Mouse (Mus musculus): Measurements from ENCODE around the gene Cacnb4. TPM values are rescaled to one million over a fixed set of nuclear protein-coding genes. Genes with fewer than 3 reads are reported as not detected.
A peak's percentile ranks its signal among the peaks of the same experiment; 100 is the strongest.

Gene Cacnb4
- 100 to 1,000 TPM; 143 to 154 TPM for total RNA-seq (2021)
- long read RNA-seq, experiment 1, full-length matches to known transcripts: 7 of 48 reads
- long read RNA-seq, experiment 1, partial matches to known transcripts: 8 of 48 reads
- long read RNA-seq, experiment 1, other reads (novel, unspliced or antisense): 33 of 48 reads
- long read RNA-seq, experiment 2, full-length matches to known transcripts: 3 of 30 reads
- long read RNA-seq, experiment 2, partial matches to known transcripts: 5 of 30 reads
- long read RNA-seq, experiment 2, other reads (novel, unspliced or antisense): 22 of 30 reads

DNA sequence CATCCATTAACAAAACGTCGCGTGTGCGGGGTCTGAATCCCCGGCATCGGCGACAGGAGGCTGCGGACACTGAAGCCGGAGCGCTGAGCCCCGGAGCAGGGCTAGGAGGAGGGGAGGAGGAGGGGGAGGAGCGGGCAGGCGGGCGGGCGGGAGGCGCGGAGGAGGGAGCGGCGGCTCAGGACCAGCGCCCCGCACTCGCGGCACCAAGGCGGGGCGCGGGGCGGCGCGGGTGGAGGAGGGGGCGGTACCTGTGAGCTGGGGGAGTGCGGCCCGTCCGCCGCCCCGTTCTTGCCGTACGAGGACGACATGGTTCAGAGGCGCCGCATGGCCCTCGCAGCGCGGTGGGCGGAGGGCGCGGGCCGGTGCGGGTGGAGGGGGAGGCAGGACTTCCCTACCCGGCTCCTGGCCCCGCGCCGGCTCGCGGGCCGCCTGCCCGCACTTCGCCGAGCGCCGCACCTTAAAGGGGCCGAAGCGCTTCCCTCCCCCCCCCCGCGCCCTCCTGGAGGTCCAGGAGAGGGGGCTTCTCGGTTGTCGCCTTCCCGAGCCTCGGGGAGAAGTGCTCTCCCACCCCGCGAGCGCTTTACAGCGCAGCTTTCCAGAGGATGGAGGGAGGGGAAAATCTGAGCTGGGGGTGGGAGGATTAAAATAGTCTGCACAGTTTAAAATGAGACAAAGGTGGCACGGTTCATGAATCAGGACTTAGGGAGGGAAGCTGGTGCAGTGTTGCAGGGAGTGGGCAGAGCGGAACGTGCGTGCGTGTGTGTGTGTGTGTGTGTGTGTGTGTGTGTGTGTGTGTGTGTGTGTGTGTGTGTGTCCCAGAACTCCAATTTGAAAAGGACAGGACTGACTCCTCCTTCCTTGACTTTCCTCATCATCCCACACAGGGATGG lies at the start of gene Cacnb4:
Gene Cacnb4, minus strand, starts transcription at position 809 of the 890 bp plus-strand sequence.
- intact Hi-C loops (cut with DNase I): loop anchor here (5.0 kb wide), 1 partner anchor 36 kb away; no protein-coding TSS in a partner anchor
- peak; percentile 61 to 76 for DNase-seq (ENCODE audit: low spot score in 2 of 2)

DNA sequence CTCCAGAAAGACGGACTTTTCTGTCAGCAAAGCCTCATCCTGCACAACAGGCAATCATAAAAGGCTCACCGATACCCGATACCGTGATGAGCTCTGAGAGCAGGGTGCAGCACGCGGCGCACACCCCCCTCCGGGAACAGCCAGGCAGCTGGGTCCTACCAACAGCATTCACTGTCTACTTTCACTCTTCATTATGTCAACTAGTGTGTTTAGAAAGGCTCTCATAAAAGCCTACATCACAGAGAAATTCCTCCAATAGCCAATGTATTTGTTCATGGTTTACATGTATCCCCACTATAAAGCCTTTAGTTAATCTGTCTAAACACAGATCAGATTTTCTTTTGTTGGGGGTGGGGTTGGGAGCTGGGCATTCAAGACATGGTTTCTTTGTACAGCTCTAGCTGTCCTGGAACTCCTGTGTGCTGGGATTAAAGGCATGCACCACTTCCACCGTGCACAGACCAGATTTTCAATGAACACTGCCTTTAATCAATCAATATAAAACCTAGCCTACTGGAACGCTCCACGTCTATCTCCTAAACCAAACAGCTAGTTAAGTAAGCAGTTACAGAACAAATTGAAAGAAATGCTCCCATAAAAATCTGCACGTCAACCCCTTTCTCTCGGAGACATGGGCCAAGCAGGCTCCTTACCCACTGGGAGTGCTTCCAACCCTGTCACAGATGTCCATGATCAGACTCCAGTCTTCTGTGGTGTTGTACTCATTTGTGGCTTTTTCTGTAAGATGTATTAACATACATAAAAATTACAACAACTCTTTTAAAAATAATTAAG lies 43.8 kb upstream of the Cacnb4 start:
- intact Hi-C loops (cut with DNase I): no loop called here
- DNase-seq (ENCODE audit: low spot score in 2 of 2): no peak

DNA sequence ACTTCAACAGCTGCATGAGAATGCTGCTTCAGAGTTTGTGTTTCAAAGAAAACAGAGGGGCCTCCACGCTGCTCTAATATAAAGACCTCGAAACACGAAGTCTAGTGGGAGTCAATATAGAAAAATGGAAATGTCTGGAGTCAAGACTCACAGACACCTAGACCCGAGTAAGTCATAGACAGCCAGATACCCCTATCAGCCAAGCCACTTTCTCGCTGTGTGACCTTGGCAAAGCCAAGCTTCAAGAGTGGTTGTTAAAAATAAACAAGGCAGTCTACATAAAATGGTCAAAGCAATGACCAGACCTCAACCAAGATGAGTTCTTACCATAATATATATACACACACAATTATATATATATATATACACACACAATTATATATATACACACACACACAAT lies 40.4 kb upstream of the Cacnb4 start:
- intact Hi-C loops (cut with DNase I): no loop called here
- DNase-seq (ENCODE audit: low spot score in 2 of 2): no peak

DNA sequence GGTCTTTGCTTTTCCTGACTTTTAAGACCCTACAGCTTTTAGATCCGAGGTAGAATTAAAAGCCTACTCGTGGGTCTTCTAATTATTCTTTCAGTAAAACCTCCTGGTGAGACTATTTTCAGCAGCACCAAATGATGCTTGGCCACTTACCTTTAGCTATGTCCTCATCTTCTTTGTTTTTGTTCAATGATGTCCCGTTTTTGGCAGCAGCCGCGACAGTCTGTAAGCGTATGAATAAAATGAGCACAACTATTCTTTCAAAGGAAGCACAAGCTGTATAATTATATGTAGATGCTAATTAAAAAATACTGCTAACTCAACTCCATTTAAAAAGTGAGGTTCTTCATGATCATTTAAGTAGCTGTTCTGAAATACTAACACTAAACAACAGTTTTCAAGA lies 38.9 kb upstream of the Cacnb4 start:
- DNase-seq (ENCODE audit: low spot score in 2 of 2): no peak
- intact Hi-C loops (cut with DNase I): no loop called here

DNA sequence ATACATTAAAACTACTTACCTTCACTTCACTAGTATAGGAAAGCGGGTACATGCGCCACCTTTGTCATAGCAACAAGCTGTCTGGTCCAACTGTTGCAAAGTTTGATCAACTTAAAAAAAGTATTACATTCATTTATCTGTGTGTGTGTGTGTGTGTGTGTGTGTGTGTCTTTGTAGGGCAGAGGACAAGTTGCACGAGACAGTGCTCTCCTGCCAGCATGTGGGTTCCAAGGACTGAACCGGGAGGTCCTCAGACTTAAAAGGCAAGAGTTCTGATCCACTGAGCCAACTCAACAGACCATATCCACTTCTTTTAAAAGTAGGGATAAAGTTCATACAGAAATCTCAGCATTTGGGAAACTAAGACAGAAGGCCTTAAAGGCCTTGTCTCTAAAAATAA lies 37.5 kb upstream of the Cacnb4 start:
- intact Hi-C loops (cut with DNase I): loop anchor here (5.0 kb wide), 1 partner anchor 37 kb away; the partner anchor contains the start of gene Cacnb4
- no peak for DNase-seq (ENCODE audit: low spot score in 2 of 2)

DNA sequence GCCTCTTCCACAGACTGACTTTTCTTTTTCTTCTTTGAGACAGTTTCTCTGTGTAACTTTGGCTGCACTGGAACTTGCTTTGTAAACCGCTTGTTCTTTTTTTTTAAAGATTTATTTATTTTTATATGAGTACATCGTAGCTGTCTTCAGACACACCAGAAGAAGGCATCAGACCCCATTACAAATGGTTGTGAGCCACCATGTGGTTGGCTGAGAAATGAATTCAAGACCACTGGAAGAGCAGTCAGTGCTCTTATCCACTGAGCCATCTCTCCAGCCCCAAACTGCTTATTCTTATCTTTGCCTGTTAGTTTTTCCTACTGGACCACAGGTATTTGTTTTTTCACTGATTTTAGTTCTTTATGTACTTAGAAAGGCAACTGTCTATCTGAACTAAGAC lies 34.2 kb upstream of the Cacnb4 start:
- no peak for DNase-seq (ENCODE audit: low spot score in 2 of 2)
- intact Hi-C loops (cut with DNase I): loop anchor here (5.0 kb wide), 1 partner anchor 34 kb away; the partner anchor contains the start of gene Cacnb4

DNA sequence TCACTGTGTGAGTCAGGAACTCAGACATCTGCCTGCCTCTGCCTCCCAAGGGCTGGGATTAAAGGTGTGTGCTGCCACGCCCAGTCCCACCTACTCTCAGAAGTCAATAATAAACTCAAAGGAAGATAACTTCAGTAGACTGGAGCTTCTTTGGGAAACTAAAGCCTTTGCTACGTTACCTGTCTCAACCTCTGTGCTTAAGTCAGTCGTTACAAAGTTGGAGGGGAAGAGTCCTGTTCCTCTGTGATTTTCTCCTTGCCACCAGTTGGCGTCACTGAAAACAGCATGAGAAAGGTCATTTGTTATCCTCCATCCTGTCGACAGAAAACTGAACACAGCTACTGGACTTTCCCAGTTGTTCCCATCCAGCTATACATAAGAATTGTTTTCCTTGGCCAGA lies 32.8 kb upstream of the Cacnb4 start:
- intact Hi-C loops (cut with DNase I): no loop called here
- DNase-seq (ENCODE audit: low spot score in 2 of 2): no peak

DNA sequence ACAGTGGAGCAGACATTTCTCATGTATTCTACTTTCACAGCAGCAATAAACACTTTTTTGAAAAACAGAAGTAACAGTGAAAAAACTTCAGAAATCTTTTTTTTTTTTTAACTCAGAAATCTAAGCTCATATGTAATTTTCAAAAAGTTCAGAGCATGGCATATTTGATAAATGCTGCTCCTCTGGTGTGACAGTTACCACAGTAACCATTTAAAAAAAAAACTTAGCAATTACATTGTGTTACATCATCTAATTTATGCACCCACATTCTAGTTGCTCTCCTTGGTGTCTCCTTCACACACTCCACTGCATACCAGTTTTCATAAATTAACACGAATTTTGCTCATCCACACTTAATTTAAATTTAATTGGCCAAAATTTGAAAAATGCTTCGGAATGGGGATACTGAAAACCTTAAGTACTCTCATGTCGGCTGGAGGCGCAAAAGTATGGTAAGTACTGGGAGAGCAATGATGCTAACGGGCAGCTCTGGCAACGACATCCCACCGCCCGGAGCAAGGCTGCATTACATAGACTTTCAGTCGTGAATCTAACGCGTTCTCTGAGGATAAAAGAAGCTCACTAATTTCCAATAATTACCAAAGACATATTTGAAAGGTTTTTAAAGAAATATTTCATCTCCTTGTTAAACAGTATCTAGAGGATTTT lies 24.9 kb upstream of the Cacnb4 start:
- DNase-seq (ENCODE audit: low spot score in 2 of 2): no peak
- intact Hi-C loops (cut with DNase I): no loop called here

DNA sequence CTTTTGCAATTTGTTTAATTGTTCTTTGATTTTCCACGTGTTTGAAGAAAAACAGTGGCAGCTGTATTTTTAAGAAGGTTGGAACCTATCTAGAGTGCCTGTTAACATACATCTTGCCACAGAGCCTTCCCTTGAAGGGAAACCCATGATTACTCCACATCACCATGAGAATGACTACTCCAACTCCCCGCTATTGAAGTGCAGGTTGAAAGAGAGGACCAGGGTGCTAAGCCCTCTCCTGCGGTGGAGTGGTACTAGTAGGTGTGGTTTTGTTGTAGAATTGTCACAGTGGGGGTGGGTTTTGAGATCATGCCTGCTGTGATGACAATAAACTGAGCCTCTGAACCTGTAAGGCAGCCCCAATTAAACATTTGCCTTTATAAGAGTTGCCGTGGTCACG lies 23.7 kb upstream of the Cacnb4 start:
- intact Hi-C loops (cut with DNase I): no loop called here
- no peak for DNase-seq (ENCODE audit: low spot score in 2 of 2)

DNA sequence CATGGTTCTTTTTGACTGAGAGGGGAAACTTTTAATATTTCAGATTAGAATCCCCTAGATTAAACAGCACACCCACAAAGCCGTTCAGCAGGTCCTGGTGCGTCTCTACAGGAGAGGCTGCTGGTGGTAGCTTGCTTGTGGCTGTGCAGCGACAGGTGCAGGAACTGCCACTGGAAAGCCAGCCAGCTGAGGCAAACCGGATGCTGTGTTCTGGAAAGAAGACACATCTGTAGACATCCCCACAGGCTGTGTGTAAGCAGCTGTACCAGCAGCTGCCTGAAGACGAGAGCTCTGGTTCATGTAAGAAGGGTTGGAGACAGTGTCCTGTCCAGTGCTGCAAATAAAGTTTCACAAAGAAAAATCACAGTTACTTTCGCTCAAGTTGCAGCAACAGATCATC lies 18.0 kb upstream of the Cacnb4 start:
- no peak for DNase-seq (ENCODE audit: low spot score in 2 of 2)
- intact Hi-C loops (cut with DNase I): no loop called here

DNA sequence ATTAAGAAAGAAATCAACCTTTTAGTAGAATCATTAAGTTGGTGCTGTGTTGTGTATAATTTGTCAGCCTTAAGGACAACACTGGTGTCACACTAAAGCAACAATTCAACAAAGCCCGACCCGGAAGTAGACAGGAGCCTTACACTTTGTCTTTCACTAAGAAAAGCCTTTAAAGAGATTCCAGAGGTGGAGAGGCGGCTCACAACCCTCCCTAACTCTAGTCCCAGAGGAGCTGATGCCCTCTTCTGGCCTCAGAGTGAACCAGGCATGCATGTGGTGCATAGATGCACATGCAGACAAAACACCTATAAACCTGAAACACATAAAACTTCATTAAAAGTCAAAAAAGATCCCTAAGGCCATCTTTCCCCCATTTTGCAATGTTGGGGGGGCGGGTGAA lies 15.1 kb upstream of the Cacnb4 start:
- intact Hi-C loops (cut with DNase I): no loop called here

DNA sequence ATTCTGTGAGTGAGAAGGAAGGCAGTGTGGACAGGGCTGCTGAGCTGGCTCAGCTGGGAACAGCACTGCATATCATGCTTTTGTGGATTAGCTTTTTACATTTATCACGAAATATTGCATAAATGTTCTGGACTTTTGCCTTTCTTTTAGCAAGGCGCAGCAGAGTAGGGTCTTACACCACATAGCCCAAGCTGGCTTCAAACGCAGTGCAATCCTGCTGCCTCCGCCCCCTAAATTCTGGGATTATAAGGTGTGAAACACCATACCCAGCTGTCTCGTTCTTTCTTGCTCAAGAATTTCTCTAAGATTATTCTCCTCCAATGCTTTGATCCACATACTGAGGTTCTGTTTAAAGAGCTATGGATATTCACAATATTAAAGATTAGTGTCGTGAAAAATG lies 10.0 kb upstream of the Cacnb4 start:
- intact Hi-C loops (cut with DNase I): no loop called here
- DNase-seq (ENCODE audit: low spot score in 2 of 2): no peak

More for the DNA sequence above, 15.1 kb upstream of the Cacnb4 start:
- DNase-seq (ENCODE audit: low spot score in 2 of 2): no peak

DNA sequence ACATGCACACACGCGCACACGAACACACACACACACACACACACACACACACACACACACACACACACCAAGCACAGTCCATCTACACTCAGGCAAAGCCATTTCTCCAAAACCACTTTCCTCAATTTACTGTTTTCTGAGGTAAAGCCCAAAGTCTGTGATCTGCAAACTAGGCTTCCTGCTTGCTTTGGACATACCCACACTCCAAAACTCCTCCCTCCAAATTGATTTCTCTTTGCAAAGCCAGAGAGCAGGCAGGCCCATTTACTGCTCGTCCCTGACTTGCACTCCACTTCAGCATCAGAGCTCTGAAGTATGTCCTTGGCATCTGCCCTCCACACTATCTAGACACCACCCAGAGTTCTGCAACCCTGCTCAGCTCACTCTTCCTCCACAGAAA lies 958 bp upstream of the Cacnb4 start:
- intact Hi-C loops (cut with DNase I): loop anchor here (5.0 kb wide), 1 partner anchor 35 kb away; no protein-coding TSS in a partner anchor

DNA sequence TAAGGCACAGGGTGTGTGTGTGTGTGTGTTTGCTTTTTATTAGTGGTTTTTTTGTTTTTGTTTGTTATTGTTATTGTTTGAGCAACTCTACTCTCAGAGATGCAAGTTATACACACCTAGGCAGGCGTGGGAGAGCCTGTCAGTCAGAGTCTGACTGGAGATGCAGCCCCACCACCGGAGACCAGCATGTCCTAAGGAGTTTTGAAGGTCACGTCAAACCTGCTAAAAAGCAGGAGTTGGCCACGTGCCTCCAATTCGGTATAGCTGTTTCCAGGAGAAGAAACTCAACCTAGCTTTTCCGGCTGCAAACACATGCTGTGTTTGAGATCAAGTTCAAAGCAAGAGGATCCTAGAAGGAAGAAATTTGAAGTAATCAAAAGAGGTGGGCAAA lies 277 bp upstream of the Cacnb4 start:
- DNase-seq (ENCODE audit: low spot score in 2 of 2): peak in 1 of 2 experiments; percentile 41
- intact Hi-C loops (cut with DNase I): loop anchor here (5.0 kb wide), 1 partner anchor 35 kb away; no protein-coding TSS in a partner anchor

More for the DNA sequence above, 958 bp upstream of the Cacnb4 start:
- DNase-seq (ENCODE audit: low spot score in 2 of 2): no peak

DNA sequence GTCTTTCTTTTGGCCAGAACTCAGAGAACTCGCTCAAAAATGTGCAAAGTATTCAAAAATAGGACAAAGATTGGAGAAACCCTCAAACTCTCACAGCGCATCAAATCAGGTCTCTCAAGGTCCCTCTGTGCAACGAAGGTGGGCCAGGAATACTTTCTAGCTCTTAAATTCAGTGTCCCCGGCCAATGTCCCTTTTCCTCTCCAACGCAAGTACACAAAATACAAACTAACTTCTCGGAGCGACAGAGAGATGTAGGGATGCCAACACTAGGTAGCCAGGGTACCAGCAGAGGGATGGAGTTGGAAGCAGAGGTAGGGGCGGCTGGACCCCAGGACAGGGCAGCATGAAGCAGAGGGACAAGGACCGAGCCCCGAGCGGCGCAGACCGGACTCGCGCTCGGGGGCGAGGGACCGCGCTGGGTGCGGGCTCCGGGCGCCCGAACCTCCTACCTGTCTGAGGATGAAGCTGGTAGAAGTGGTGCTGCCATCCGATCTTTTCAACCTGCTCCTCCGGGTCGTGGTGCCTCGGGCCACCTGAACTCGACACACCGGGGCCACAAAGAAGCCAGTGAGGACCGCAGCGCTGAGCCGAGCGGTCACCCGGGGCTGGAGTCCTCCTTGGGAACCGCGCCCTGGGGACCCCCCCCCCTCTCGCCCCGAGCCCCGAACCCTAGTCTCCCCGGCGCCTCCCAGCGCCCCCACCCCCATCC lies 1.2 kb downstream of the Cacnb4 start:
- no peak for DNase-seq (ENCODE audit: low spot score in 2 of 2)
- intact Hi-C loops (cut with DNase I): loop anchor here (5.0 kb wide), 1 partner anchor 37 kb away; no protein-coding TSS in a partner anchor

DNA sequence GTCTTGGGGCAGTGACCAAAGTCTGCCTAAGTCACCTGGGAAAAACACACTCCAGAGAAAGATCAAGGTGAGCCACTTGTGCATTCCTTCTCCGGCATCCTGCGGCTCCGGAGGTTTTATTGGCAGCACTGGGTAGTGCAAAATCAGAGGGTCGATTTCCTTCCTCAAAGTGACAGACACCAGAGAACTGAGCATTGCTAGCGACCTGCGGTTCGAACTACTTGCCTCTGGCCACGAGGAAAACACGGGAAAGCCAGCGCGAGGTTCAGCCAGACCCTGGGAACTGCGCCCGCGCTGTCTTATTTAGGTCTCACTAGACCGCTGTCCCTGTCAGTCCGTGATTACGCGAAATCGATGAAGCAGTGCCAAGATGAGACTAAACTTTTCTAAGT lies 1.7 kb downstream of the Cacnb4 start:
- intact Hi-C loops (cut with DNase I): loop anchor here (5.0 kb wide), 2 partner anchors 37 to 38 kb away; no protein-coding TSS in a partner anchor
- DNase-seq (ENCODE audit: low spot score in 2 of 2): no peak

DNA sequence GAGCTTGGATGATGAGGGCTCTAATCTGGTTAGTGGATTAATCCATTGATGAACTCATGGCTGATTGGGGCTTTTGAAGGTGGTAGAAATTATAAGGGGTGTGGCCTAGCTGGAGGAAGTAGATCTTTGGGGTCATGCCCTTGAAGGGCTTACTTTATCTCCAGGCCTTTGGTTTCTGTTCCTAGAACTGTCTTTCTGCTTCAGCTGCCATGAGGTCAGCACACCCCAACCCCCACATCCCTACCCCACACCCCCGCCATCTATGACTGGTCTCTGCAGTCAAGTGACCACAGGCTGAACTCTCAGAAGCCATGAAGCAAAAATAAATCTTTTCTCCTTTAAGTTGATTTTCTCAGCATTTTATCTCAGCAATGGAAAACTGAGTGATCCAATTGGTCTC lies 3.5 kb downstream of the Cacnb4 start:
- no peak for DNase-seq (ENCODE audit: low spot score in 2 of 2)
- intact Hi-C loops (cut with DNase I): loop anchor here (5.0 kb wide), 1 partner anchor 36 kb away; no protein-coding TSS in a partner anchor

DNA sequence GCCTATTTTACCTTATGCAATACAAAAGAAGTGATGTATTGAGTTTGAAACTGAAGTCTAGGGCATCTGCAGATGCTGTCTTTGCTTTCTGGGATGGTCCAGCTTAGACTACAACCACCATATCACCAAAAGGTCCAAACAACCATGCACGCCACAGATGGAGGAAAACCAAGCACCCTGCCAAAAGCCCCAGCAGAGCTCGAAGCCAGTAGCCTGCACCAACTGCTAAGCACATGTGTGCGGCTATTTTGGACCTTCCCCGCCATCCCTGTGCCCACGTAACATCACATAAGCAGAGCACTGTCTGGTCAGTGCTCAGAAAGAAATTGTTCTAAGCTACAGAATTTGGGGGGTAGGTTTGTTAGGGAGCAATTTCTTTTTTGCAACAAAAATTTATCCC lies 5.9 kb downstream of the Cacnb4 start:
- intact Hi-C loops (cut with DNase I): loop anchor here (5.0 kb wide), 1 partner anchor 33 kb away; no protein-coding TSS in a partner anchor
- DNase-seq (ENCODE audit: low spot score in 2 of 2): peak; percentile 50 to 65
